Mouse (Mus musculus): ENCODE measurements around the gene Fgl2.

DNA sequence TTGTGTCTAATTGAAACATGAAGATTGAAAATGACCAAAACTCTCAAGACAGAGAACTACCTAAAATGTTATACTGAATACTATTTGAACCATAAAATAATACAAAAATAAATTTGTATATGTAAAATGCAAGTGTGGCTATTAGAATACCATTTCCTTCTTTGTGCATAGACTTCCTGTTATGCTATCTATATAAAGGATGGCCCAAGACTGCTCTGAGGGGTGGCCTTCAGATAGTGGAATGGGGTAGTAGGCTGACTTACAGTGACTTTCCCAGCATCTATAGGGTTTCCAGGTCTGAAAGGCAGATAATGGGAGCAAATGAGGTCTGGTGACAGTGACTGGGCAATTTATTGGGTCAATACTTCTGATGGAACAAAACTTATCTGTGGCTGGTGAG is 14.9 kb downstream of the Fgl2 start:
- no peak for TF ChIP-seq GATA1 (IDR thresholded peaks at IDR 0.05; ENCODE audit: borderline replicate concordance, low read length)
- no peak for TF ChIP-seq FLI1 (IDR thresholded peaks at IDR 0.05; ENCODE audit: low read length)
